Mouse (Mus musculus) retina, postnatal 1 day (tissue): ENCODE measurements around the gene Nkx6-1.
A peak's percentile ranks its signal among the peaks of the same experiment; 100 is the strongest.

Experiments
- DNase-seq: peaks from one replicate; pipeline ENCODE4 v3.0.0-alpha.2; 2012

The Nkx6-1 gene

GRCm38 (mm10) chr5:101664945-101665615 lies at the start of gene Nkx6-1:
Gene Nkx6-1 (minus strand): TSS chr5:101664996.
- peak; percentile 96 for DNase-seq

- no peak for DNase-seq
Observed at GRCm38 (mm10) chr5:101713064-101713613, 48.3 kb upstream of the Nkx6-1 start.

- no peak for DNase-seq
Observed at GRCm38 (mm10) chr5:101703374-101704260, 38.8 kb upstream of the Nkx6-1 start.

GRCm38 (mm10) chr5:101702636-101703035 lies 37.8 kb upstream of the Nkx6-1 start:
- DNase-seq = no peak

GRCm38 (mm10) chr5:101700607-101701006 lies 35.8 kb upstream of the Nkx6-1 start:
- DNase-seq = peak; percentile 63

GRCm38 (mm10) chr5:101688581-101688980 lies 23.8 kb upstream of the Nkx6-1 start:
- peak; percentile 82 for DNase-seq

GRCm38 (mm10) chr5:101683340-101683739 lies 18.5 kb upstream of the Nkx6-1 start:
- DNase-seq = no peak

- no peak for DNase-seq
Observed at GRCm38 (mm10) chr5:101680338-101680737, 15.5 kb upstream of the Nkx6-1 start.

GRCm38 (mm10) chr5:101669381-101669780 lies 4.6 kb upstream of the Nkx6-1 start:
- DNase-seq = peak; percentile 82

- peak; percentile 7 for DNase-seq
Observed at GRCm38 (mm10) chr5:101668475-101668874, 3.7 kb upstream of the Nkx6-1 start.

- DNase-seq = no peak
Observed at GRCm38 (mm10) chr5:101668028-101668427, 3.2 kb upstream of the Nkx6-1 start.

- peak; percentile 4 for DNase-seq
Observed at GRCm38 (mm10) chr5:101667263-101667990, 2.6 kb upstream of the Nkx6-1 start.

GRCm38 (mm10) chr5:101666713-101667112 lies 1.9 kb upstream of the Nkx6-1 start:
- peak; percentile 20 for DNase-seq

GRCm38 (mm10) chr5:101666091-101666490 lies 1.3 kb upstream of the Nkx6-1 start:
- DNase-seq = peak; percentile 11

GRCm38 (mm10) chr5:101664423-101664921 lies 324 bp downstream of the Nkx6-1 start:
- DNase-seq = peak; percentile 55

- DNase-seq = no peak
Observed at GRCm38 (mm10) chr5:101663621-101664422, 974 bp downstream of the Nkx6-1 start.

- peak; percentile 74 for DNase-seq
Observed at GRCm38 (mm10) chr5:101663176-101663575, 1.6 kb downstream of the Nkx6-1 start.

- DNase-seq = no peak
Observed at GRCm38 (mm10) chr5:101662485-101662884, 2.3 kb downstream of the Nkx6-1 start.

- peak; percentile 40 for DNase-seq
Observed at GRCm38 (mm10) chr5:101661561-101662211, 3.1 kb downstream of the Nkx6-1 start.

- peak; percentile 21 for DNase-seq
Observed at GRCm38 (mm10) chr5:101660666-101661065, 4.1 kb downstream of the Nkx6-1 start.

GRCm38 (mm10) chr5:101659411-101659971 lies 5.3 kb downstream of the Nkx6-1 start:
- DNase-seq = peak; percentile 69
